Mouse (Mus musculus) spleen, embryonic (tissue): ENCODE results near the gene Lima1.
"Not testable (repeated sequence)": the region's sequence is repeated elsewhere in the genome, so short reads cannot be mapped to it uniquely, and the experiment has no call there.

ENCODE experiments used
- CTCF ChIA-PET: fragments of 350-600 bp; sonication (Branson Sonifier 250); formaldehyde crosslinking; loops from one replicate; lab custom pipeline; 2022; lab: Charles Lee

Lima1 gene

DNA sequence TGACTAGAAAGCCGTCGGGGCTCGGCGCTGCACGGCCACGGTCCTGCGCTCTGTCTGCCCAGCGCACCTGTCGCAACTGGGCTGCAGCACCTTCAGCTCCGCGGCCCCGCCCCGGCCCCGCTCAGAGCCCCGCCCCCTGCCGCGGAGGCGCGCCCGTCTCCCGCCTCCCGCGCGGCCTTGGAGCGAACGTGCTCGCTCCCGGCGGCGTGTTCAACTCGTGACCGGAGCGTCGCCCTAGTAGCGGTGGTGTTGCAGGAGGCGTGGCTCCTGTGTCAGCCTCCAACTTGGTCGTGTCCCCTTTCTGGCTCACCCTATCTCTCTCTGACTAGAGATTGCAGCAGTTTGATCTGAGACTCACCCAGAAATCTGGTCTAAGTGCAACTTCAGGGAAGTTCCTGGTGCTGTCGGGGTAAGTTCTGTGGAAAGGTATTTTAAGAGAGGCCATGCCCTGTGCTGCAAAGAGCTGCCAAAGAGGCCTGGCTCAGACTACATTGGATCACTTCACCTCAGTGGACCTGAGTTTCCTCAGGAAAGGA lies at the start of gene Lima1:
Lima1 (minus strand) TSS at position 123 of the 536 bp plus-strand sequence.
- CTCF ChIA-PET: no interaction called here

- CTCF ChIA-PET: no interaction called here
Measured at GRCm38 (mm10) chr15:99919601-99920158, 44.4 kb upstream of the Lima1 start.

DNA sequence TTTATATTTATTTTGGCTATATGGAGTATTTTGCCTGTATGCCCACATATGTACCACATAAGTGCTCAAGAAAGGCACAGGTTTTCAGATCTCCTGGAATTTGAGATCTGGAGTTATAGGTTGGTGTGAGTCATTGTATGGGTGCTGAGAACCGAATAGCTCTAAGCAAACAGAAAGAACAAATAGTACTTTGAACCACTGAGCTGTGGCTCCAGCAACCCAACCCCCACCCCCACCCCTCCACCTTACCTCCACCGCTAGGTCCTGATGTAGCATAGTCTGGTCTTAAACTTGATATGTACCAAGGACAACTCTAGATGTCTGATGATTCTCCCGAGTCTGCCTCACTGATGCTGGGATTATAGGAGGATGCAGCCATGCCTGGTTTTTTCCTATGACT lies 42.0 kb upstream of the Lima1 start:
- CTCF ChIA-PET: no interaction called here

DNA sequence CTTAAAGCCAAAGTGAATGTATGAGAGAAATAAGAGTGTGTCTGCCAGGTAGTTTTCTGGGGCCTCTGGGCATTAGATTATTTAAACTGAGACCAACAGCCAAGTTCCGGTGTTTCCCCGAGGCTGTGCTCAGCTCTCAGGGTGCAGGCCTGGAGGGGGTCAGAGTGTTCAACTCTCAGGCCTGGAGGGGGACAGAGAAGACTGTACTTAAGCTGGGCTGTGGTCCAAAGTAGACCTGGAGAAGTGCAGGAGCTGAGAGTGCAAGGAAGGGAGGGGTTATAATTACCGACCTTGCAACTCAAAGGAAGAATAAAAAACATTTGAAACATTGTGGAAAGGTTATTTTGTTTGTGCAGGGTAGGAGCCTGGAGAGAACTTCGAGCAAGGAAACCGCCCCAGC lies 39.4 kb upstream of the Lima1 start:
- CTCF ChIA-PET: no interaction called here

GRCm38 (mm10) chr15:99911785-99912184 lies 36.5 kb upstream of the Lima1 start:
- CTCF ChIA-PET: no interaction called here

DNA sequence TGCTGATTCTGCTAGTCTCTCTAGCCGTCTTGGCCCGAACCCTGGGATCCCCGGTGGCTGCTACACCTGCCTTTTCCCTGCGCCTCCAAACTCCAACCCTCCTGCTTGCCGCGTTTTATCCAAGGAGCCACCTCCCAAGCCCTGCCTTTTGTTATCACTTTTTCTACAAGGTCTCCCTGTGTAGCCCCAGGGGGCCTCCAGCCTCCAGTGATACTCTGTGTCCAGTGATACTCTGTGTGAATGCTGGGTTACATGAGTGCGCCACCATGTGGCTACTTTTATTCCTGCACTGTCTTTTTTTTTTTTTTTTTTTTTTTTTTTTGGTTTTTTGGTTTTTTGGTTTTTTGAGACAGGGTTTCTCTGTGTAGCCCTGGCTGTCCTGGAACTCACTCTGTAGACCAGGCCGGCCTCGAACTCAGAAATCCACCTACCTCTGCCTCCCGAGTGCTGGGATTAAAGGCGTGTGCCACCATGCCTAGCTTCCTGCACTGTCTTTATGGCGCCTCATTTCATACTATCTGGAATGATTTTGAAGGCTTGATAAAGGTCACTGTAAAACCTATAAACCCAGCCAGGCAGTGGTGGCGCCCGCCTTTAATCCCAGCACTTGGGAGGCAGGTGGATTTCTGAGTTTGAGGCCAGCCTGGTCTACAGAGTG lies 34.2 kb upstream of the Lima1 start:
- CTCF ChIA-PET: not testable (repeated sequence)

- CTCF ChIA-PET: no interaction called here
Measured at GRCm38 (mm10) chr15:99907514-99907913, 32.3 kb upstream of the Lima1 start.

GRCm38 (mm10) chr15:99907041-99907440 lies 31.8 kb upstream of the Lima1 start:
- CTCF ChIA-PET: no interaction called here

GRCm38 (mm10) chr15:99904841-99905240 lies 29.6 kb upstream of the Lima1 start:
- CTCF ChIA-PET: no interaction called here

DNA sequence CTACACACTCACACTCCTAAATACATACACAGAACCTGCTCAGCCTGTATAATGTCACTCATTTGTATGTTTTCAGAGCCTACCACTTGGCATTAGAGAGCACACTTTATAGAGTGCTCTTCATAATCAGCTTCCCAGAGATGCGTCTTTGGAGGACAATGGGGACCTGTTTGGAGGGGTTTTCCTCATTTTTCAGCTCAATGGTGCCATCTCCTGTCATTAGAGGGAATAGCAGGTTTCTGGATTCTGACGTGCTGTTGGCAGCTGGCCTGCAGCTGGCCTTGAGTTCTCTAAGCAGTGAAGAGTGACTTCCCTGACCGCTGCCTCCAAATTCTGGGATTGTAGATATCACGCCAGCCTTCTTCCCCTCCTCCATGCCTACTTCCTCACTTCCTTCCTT lies 29.1 kb upstream of the Lima1 start:
- CTCF ChIA-PET: no interaction called here

GRCm38 (mm10) chr15:99903227-99903626 lies 28.0 kb upstream of the Lima1 start:
- CTCF ChIA-PET: no interaction called here

DNA sequence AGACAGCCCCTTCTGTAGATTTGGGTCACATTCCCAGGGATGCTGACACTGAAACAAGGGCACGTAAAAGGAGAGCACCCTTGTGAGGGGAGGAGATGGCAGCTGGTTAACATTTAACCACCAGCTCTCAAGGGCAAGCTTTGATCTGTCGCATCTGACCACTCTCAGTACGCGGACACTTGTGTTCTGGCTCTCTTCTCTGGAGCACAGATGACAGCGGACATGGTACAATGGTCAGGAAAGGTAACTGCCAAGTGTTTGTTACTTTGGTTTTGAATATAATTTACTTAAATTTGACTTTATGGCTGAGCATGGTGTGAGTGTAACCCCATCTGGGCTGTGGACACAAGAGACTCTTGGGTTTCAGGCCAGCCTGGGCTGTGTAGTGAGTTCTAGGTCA lies 27.5 kb upstream of the Lima1 start:
- CTCF ChIA-PET: no interaction called here

- CTCF ChIA-PET: no interaction called here
Measured at GRCm38 (mm10) chr15:99896621-99897020, 21.4 kb upstream of the Lima1 start.

DNA sequence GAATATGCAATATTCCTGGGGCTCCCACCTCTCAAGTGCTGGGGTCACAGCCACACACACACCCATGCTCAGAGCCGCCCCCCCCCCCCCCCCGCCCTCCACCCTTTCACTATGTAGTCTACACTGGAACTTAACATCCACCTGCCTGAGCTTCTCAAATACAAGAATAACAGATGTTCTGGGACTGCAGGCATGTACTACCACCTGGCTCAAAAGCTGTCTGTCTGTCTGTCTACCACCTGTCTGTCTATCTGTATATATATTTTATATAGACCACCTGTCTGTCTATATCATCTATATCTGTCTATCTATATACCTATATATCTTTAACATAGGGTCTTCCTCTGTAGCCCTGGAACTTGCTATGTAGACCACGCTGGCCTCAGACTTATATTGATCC lies 16.1 kb upstream of the Lima1 start:
- CTCF ChIA-PET: interaction anchor here (0.5 to 0.7 kb wide), 2 partner anchors 162 to 176 kb away, joined by 3 read pairs; no protein-coding TSS in a partner anchor

- CTCF ChIA-PET: interaction anchor here (0.6 to 0.7 kb wide), 2 partner anchors 175 to 1018 kb away, joined by 3 to 12 read pairs; no protein-coding TSS in a partner anchor
Measured at GRCm38 (mm10) chr15:99890412-99891236, 15.4 kb upstream of the Lima1 start.

GRCm38 (mm10) chr15:99889275-99889874 lies 14.1 kb upstream of the Lima1 start:
- CTCF ChIA-PET: no interaction called here

DNA sequence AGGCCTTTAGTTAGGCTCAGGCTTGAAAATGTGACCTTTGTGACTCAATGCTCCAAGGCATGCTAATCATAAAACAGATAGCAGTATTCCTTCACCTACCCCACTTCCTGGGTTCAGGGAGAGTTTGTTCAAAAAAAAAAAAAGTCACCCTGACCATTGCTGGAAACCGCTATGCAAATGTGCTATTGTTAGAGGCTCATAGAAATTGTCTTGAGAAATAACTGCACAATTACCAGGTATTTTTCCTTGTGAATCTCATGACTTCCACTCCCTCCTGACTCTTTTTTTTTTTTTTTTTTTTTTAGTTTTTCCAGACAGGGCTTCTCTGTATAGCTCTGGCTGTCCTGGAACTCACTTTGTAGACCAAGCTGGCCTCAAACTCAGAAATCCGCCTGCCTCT lies 11.9 kb upstream of the Lima1 start:
- CTCF ChIA-PET: interaction anchor here (0.5 kb wide), 1 partner anchor 750 kb away, joined by 3 read pairs; no protein-coding TSS in a partner anchor

DNA sequence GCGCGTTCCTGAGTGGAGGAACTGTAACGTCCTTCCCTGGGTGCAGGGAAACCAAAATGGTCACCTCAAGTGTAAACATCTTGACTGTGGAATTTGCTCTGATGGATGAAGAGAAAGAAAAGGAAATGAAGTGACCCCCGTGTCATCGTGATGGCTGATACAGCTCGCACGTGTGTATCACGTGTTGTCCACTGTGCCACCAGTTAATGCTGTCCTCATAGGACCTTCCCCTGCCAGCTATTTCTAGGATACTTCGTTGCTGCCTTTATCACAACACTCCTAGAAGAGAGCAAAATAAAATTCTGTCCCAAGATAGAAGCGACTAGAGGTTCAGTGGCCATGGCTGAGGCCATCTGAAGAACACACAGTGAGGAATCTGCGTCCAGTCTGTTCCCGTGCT lies 8.8 kb upstream of the Lima1 start:
- CTCF ChIA-PET: no interaction called here

DNA sequence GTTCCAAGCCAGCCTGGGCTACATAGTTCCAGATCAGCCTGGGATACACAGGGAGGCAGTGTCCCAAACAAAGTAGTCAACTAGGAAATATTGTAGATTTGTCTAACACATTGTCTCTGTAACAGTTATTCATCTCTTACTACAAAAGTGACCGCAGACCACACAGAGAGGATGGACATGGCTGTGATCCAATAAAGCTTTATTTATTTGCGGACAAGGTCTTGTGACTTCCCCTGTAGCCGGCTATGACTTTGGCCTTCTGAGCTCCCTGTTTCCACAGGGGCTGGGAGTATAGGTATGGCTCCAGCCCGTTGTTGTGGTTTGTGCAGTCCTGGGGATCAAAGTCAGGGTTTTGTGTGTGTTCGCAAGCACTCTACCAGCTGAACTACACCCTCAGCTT lies 3.3 kb upstream of the Lima1 start:
- CTCF ChIA-PET: interaction anchor here (0.5 to 0.7 kb wide), 2 partner anchors 187 to 356 kb away, joined by 6 to 13 read pairs; no protein-coding TSS in a partner anchor

GRCm38 (mm10) chr15:99874612-99875333 lies 483 bp downstream of the Lima1 start:
- CTCF ChIA-PET: interaction anchor here (0.6 kb wide), 1 partner anchor 13 kb away, joined by 7 read pairs; no protein-coding TSS in a partner anchor

DNA sequence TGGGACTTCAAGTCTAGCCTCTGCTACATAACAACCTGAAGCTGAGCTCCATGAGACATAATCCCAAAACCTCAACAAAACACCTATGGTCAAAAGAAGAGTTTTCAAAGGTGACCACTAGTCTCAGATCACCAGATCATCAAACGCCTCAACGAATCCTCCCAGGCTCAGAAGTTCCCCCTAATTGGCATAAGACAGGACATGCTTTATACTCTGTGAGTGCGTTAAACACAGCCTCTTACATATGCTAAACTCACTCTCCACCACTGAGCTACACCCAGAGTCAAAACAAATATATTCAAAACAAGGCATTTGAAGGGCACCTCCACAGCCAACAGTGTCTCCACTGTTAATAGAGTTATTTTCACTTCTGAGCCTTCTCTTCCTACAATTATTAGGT lies 2.7 kb downstream of the Lima1 start:
- CTCF ChIA-PET: no interaction called here
